ENCODE assay signal across 9 mouse cellular contexts in the genomic region with DNA sequence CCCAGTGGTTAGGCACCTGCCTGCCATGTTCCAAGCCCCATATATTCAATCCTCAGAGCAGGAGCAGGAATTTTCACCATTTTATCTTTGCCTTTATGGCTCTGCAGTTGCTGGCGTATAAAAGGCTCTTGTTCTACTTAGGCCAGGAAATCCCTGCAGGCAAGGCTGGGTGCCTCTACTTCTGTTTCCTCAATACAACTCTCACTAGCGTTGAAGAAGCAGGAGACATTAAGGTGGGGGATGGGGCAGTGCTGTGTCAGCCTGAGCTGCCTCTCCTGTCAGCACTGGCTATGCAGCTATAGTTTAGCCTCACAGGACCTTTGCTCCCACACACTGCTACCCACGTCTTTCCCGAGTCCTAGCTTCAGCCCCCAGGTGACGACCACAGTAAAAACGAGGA. TPM values are rescaled to one million over a fixed set of nuclear protein-coding genes. Genes with fewer than 3 reads are reported as not detected.
DNase-seq lines count a peak whose midpoint lies in the region; ATAC-seq and TF ChIP-seq lines count a peak whose summit lies in the region.
"Had no signal": no experiment of that assay in that cellular context is flagged by ENCODE, and none has a peak within 500 bp of the region (broad histone marks: within the 10 kb centered on the region; RNA-seq: fewer than 3 reads in every experiment).

No protein-coding gene starts in this region.

- DNase-seq in forebrain, embryonic 11.5 days (ENCODE audit: low spot score) = peak; percentile 20
- no peak for DNase-seq in forebrain, postnatal 0 days
- peak; percentile 24 for DNase-seq in layer of hippocampus, adult 9-11 months
- DNase-seq in layer of hippocampus, postnatal 36 days = no peak
- no peak for DNase-seq in heart, postnatal 0 days (ENCODE audit: low spot score)
- DNase-seq in testis, postnatal 10 days (ENCODE audit: low spot score) = no peak
- DNase-seq: spleen, adult 18-20 months had no signal

- no peak for TF ChIP-seq CTCF in forebrain, postnatal 0 days (IDR thresholded peaks at IDR 0.05; ENCODE audit: low read depth)
- no peak for TF ChIP-seq CTCF in heart, postnatal 0 days (IDR thresholded peaks at IDR 0.05; ENCODE audit: low read depth)

- no peak overlapping the region for H3K4me2 ChIP-seq in forebrain, embryonic 11.5 days (ENCODE audit: low read depth, low read length, severe bottlenecking)
- H3K4me2 ChIP-seq in forebrain, postnatal 0 days (ENCODE audit: low read depth) = no peak overlapping the region
- H3K4me2 ChIP-seq in heart, postnatal 0 days (ENCODE audit: low read depth, low read length) = no peak overlapping the region

- WGBS in forebrain, embryonic 11.5 days = 80% methylated on average over 6 of the region's 6 CpGs
- 83% methylated on average over 6 of the region's 6 CpGs for whole genome bisulfite sequencing in forebrain, postnatal 0 days
- WGBS in heart, postnatal 0 days = 48% methylated on average over 6 of the region's 6 CpGs
- 15% methylated on average over 6 of the region's 6 CpGs for WGBS in macrophage (ENCODE audit: missing documents)

- no peak overlapping the region for H3K27ac ChIP-seq in forebrain, embryonic 11.5 days (ENCODE audit: low read depth, low read length)
- no peak overlapping the region for H3K27ac ChIP-seq in forebrain, postnatal 0 days (ENCODE audit: low read depth, low read length)
- peak overlapping the region; percentile 31 for H3K27ac ChIP-seq in heart, postnatal 0 days (ENCODE audit: low read depth)
- peak overlapping the region; percentile 97 for H3K27ac ChIP-seq in macrophage

- no peaks in the 10 kb centered on the region for H3K4me1 ChIP-seq in forebrain, embryonic 11.5 days (replicated peaks; ENCODE audit: control insufficient read depth, insufficient read depth, low read length)
- no peaks in the 10 kb centered on the region for H3K4me1 ChIP-seq in forebrain, postnatal 0 days (ENCODE audit: insufficient read depth)
- no peaks in the 10 kb centered on the region for H3K4me1 ChIP-seq in heart, postnatal 0 days (ENCODE audit: control insufficient read depth, insufficient read depth)

- TF ChIP-seq EP300 in heart, postnatal 0 days (IDR thresholded peaks at IDR 0.05; ENCODE audit: low read depth) = no peak

- ATAC-seq in forebrain, embryonic 11.5 days (replicated peaks; ENCODE audit: low FRiP score) = no peak
- no peak for ATAC-seq in forebrain, postnatal 0 days
- ATAC-seq in heart, postnatal 0 days (ENCODE audit: insufficient read depth, low read depth) = no peak
- no peak for ATAC-seq in erythroid progenitor cell, adult 5-6 weeks (replicated peaks; ENCODE audit: low FRiP score, poor library complexity, severe bottlenecking)

- peaks cover 28% of the 10 kb centered on the region for H3K79me2 ChIP-seq in macrophage (ENCODE audit: inconsistent target)

- H3K4me3 ChIP-seq in forebrain, embryonic 11.5 days (ENCODE audit: low read depth, low read length) = no peak overlapping the region
- H3K4me3 ChIP-seq in forebrain, postnatal 0 days (ENCODE audit: low read depth, low read length) = no peak overlapping the region
- H3K4me3 ChIP-seq in heart, postnatal 0 days (ENCODE audit: low read depth, low read length) = no peak overlapping the region
- no peak overlapping the region for H3K4me3 ChIP-seq in macrophage (ENCODE audit: inconsistent target)

- no peaks in the 10 kb centered on the region for H3K9me3 ChIP-seq in forebrain, embryonic 11.5 days (ENCODE audit: control insufficient read depth, low read length)
- no peaks in the 10 kb centered on the region for H3K9me3 ChIP-seq in forebrain, postnatal 0 days (ENCODE audit: low read length)
- no peaks in the 10 kb centered on the region for H3K9me3 ChIP-seq in heart, postnatal 0 days (replicated peaks; ENCODE audit: control insufficient read depth, low read length)

- H3K36me3 ChIP-seq in forebrain, embryonic 11.5 days (ENCODE audit: control insufficient read depth, insufficient read depth, low read length) = no peaks in the 10 kb centered on the region
- peaks cover 19% of the 10 kb centered on the region for H3K36me3 ChIP-seq in forebrain, postnatal 0 days (ENCODE audit: insufficient read depth)
- peaks cover 65% of the 10 kb centered on the region for H3K36me3 ChIP-seq in heart, postnatal 0 days (replicated peaks; ENCODE audit: control insufficient read depth, insufficient read depth, low read length)
- H3K36me3 ChIP-seq in macrophage (ENCODE audit: inconsistent target) = peaks cover 55% of the 10 kb centered on the region

- no peaks in the 10 kb centered on the region for H3K27me3 ChIP-seq in forebrain, embryonic 11.5 days (ENCODE audit: control insufficient read depth, insufficient read depth, low read length)
- no peaks in the 10 kb centered on the region for H3K27me3 ChIP-seq in forebrain, postnatal 0 days (ENCODE audit: insufficient read depth, low read length)
- H3K27me3 ChIP-seq in heart, postnatal 0 days (ENCODE audit: control insufficient read depth, insufficient read depth, low read length) = no peaks in the 10 kb centered on the region

- no peak overlapping the region for H3K9ac ChIP-seq in forebrain, embryonic 11.5 days (ENCODE audit: low read length)
- no peak overlapping the region for H3K9ac ChIP-seq in forebrain, postnatal 0 days
- H3K9ac ChIP-seq in heart, postnatal 0 days (replicated peaks; ENCODE audit: low read depth, low read length) = no peak overlapping the region

RNA-seq across cellular contexts. Expression of a gene that starts 17.8 kb away (rescaled TPM):
- polyA plus RNA-seq in forebrain, embryonic 11.5 days (2014; fragmentation: Nextera tagmentation; extraction: Ambion mirVana) = 13.6 and 13.7 TPM in 2 replicates
- total RNA-seq in forebrain, postnatal 0 days (2014; rRNA removed) = 3.4 and 4.8 TPM in 2 replicates
- 2.6 and 3.7 TPM in 2 replicates for polyA plus RNA-seq in forebrain, postnatal 0 days (2015; fragmentation: Nextera tagmentation; extraction: Ambion mirVana)
- total RNA-seq in layer of hippocampus, postnatal 36 days (2021) = 10 to 100 TPM; 12.8 to 15.4 TPM
- 11.4 and 15.0 TPM in 2 replicates for total RNA-seq in heart, postnatal 0 days (2014; rRNA removed; ENCODE audit: low replicate concordance)
- 5.2 and 5.6 TPM in 2 replicates for polyA plus RNA-seq in heart, postnatal 0 days (2015; fragmentation: Nextera tagmentation; extraction: Ambion mirVana)
- 100 to 1,000 TPM in 20 of 26 experiments, 10 to 100 TPM in 6; 41.8 to 438 (median 201) TPM for total RNA-seq in macrophage (2018; cell fraction: chromatin; rRNA removed)
- 100 to 1,000 TPM in 8 of 26 experiments, 10 to 100 TPM in 18; 24.3 to 136 (median 65.2) TPM for total RNA-seq in macrophage (2018; cell fraction: cytosol; rRNA removed)
- total RNA-seq in macrophage (2018; cell fraction: nucleus; rRNA removed) = 100 to 1,000 TPM in 21 of 26 experiments, 10 to 100 TPM in 5; 55.4 to 358 (median 161) TPM
- 34.6 to 63.1 TPM (median 37.1 TPM) in 3 replicates for polyA plus RNA-seq in macrophage (2018)
- 226 and 252 TPM in 2 replicates for total RNA-seq in erythroid progenitor cell, adult 5-6 weeks (2015; ENCODE audit: low replicate concordance)
- 113 and 157 TPM in 2 replicates for total RNA-seq in erythroid progenitor cell, adult 5-6 weeks (2017; ENCODE audit: low replicate concordance)

RNA-seq across cellular contexts. Expression of a gene that starts 21.2 kb away (rescaled TPM):
- polyA plus RNA-seq in forebrain, embryonic 11.5 days (2014; fragmentation: Nextera tagmentation; extraction: Ambion mirVana) = 37.6 and 39.4 TPM in 2 replicates
- total RNA-seq in forebrain, postnatal 0 days (2014; rRNA removed) = 148 and 149 TPM in 2 replicates
- 142 and 144 TPM in 2 replicates for polyA plus RNA-seq in forebrain, postnatal 0 days (2015; fragmentation: Nextera tagmentation; extraction: Ambion mirVana)
- 10 to 100 TPM; 71.3 to 79.0 TPM for total RNA-seq in layer of hippocampus, postnatal 36 days (2021)
- 16.4 and 52.8 TPM in 2 replicates for total RNA-seq in heart, postnatal 0 days (2014; rRNA removed; ENCODE audit: low replicate concordance)
- polyA plus RNA-seq in heart, postnatal 0 days (2015; fragmentation: Nextera tagmentation; extraction: Ambion mirVana) = 21.7 and 23.3 TPM in 2 replicates
- total RNA-seq in macrophage (2018; cell fraction: chromatin; rRNA removed) = 100 to 1,000 TPM in 13 of 26 experiments, 10 to 100 TPM in 13; 27.1 to 163 (median 99.6) TPM
- 10 to 100 TPM; 10.7 to 62.8 (median 27.9) TPM for total RNA-seq in macrophage (2018; cell fraction: cytosol; rRNA removed)
- 100 to 1,000 TPM in 7 of 26 experiments, 10 to 100 TPM in 19; 29.0 to 154 (median 81.6) TPM for total RNA-seq in macrophage (2018; cell fraction: nucleus; rRNA removed)
- 18.3 to 33.2 TPM (median 18.3 TPM) in 3 replicates for polyA plus RNA-seq in macrophage (2018)
- total RNA-seq in erythroid progenitor cell, adult 5-6 weeks (2015; ENCODE audit: low replicate concordance) = 5.0 TPM in 1 of 2 replicates, not detected in the other
- total RNA-seq in erythroid progenitor cell, adult 5-6 weeks (2017; ENCODE audit: low replicate concordance) = 1.9 and 3.2 TPM in 2 replicates

RNA-seq across cellular contexts. Expression of a gene that starts 27.6 kb away (rescaled TPM):
- polyA plus RNA-seq in forebrain, embryonic 11.5 days (2014; fragmentation: Nextera tagmentation; extraction: Ambion mirVana) = 18.1 and 21.1 TPM in 2 replicates
- 612 and 779 TPM in 2 replicates for total RNA-seq in forebrain, postnatal 0 days (2014; rRNA removed)
- polyA plus RNA-seq in forebrain, postnatal 0 days (2015; fragmentation: Nextera tagmentation; extraction: Ambion mirVana) = 54.0 and 58.3 TPM in 2 replicates
- total RNA-seq in layer of hippocampus, postnatal 36 days (2021) = 100 to 1,000 TPM; 134 to 145 TPM
- total RNA-seq in heart, postnatal 0 days (2014; rRNA removed; ENCODE audit: low replicate concordance) = 0.69 and 0.89 TPM in 2 replicates
- polyA plus RNA-seq in heart, postnatal 0 days (2015; fragmentation: Nextera tagmentation; extraction: Ambion mirVana) = 0.08 TPM in 1 of 2 replicates, not detected in the other
- 1 to 10 TPM in 1 of 26 experiments, under 1 TPM in 4, not detected in 21; 0.18 to 1.4 (median 0.41) TPM for total RNA-seq in macrophage (2018; cell fraction: chromatin; rRNA removed)
- under 1 TPM in 3 of 26 experiments, not detected in 23; 0.04 to 0.24 (median 0.05) TPM for total RNA-seq in macrophage (2018; cell fraction: cytosol; rRNA removed)
- total RNA-seq in macrophage (2018; cell fraction: nucleus; rRNA removed) = 1 to 10 TPM in 2 of 26 experiments, under 1 TPM in 7, not detected in 17; 0.15 to 2.3 (median 0.26) TPM
- polyA plus RNA-seq in macrophage (2018) = not detected in 3 replicates
- 0.42 TPM in 1 of 2 replicates, not detected in the other for total RNA-seq in erythroid progenitor cell, adult 5-6 weeks (2015; ENCODE audit: low replicate concordance)
- 0.23 TPM in 1 of 2 replicates, not detected in the other for total RNA-seq in erythroid progenitor cell, adult 5-6 weeks (2017; ENCODE audit: low replicate concordance)

RNA-seq across cellular contexts. Expression of a gene that starts 27.6 kb away (rescaled TPM):
- 9.4 and 11.7 TPM in 2 replicates for polyA plus RNA-seq in forebrain, embryonic 11.5 days (2014; fragmentation: Nextera tagmentation; extraction: Ambion mirVana)
- total RNA-seq in forebrain, postnatal 0 days (2014; rRNA removed) = 31.0 and 45.8 TPM in 2 replicates
- 27.4 and 32.2 TPM in 2 replicates for polyA plus RNA-seq in forebrain, postnatal 0 days (2015; fragmentation: Nextera tagmentation; extraction: Ambion mirVana)
- 10 to 100 TPM; 11.5 to 14.5 TPM for total RNA-seq in layer of hippocampus, postnatal 36 days (2021)
- total RNA-seq in heart, postnatal 0 days (2014; rRNA removed; ENCODE audit: low replicate concordance) = 21.1 and 39.9 TPM in 2 replicates
- 14.4 and 16.3 TPM in 2 replicates for polyA plus RNA-seq in heart, postnatal 0 days (2015; fragmentation: Nextera tagmentation; extraction: Ambion mirVana)
- total RNA-seq in macrophage (2018; cell fraction: chromatin; rRNA removed) = 1 to 10 TPM in 1 of 26 experiments, not detected in 25; 8.1 TPM
- under 1 TPM in 3 of 26 experiments, not detected in 23; 0.07 TPM for total RNA-seq in macrophage (2018; cell fraction: cytosol; rRNA removed)
- 1 to 10 TPM in 1 of 26 experiments, not detected in 25; 1.7 TPM for total RNA-seq in macrophage (2018; cell fraction: nucleus; rRNA removed)
- not detected in 3 replicates for polyA plus RNA-seq in macrophage (2018)
- total RNA-seq in erythroid progenitor cell, adult 5-6 weeks (2015; ENCODE audit: low replicate concordance) = 0.72 TPM in 1 of 2 replicates, not detected in the other
- 0.26 and 0.30 TPM in 2 replicates for total RNA-seq in erythroid progenitor cell, adult 5-6 weeks (2017; ENCODE audit: low replicate concordance)

Comparison
In these comparisons a context has a peak if more than half of its experiments do, and no peak if none do; other contexts are left out.
1. DNase-seq: peak in forebrain, embryonic 11.5 days (single experiment) and layer of hippocampus, adult 9-11 months (single experiment); none in forebrain, postnatal 0 days (single experiment), layer of hippocampus, postnatal 36 days (0 of 2), heart, postnatal 0 days (single experiment) and testis, postnatal 10 days (single experiment).
2. H3K27ac ChIP-seq: peak in heart, postnatal 0 days (single experiment) and macrophage (single experiment); none in forebrain, embryonic 11.5 days (single experiment) and forebrain, postnatal 0 days (single experiment).
3. RNA of a gene that starts 27.6 kb away (total RNA-seq): 612 to 779 TPM in forebrain, postnatal 0 days and 134 to 145 TPM in layer of hippocampus, postnatal 36 days; 0.69 to 0.89 TPM in heart, postnatal 0 days and 0.23 to 0.42 TPM in erythroid progenitor cell, adult 5-6 weeks; every median in the first group is over 10 times any median in the second.